Mouse (Mus musculus) MEL (cell line): ENCODE results near the gene Rbms3. TPM values are rescaled to one million over a fixed set of nuclear protein-coding genes. Genes with fewer than 3 reads are reported as not detected.

ENCODE experiments used
- DNase-seq: peaks from one replicate; pipeline ENCODE4 v3.0.0; 2011; ENCODE audit warnings: low read depth, low spot score
- H3K27ac ChIP-seq: 2 replicates; pipeline ENCODE4 v1.5.1; 2012; ENCODE audit warnings: low read depth, mild to moderate bottlenecking, control low read depth, low read length, moderate library complexity; ENCODE audit not compliant: control insufficient read depth
- H3K27me3 ChIP-seq, 2 experiments: fragments of 150-350 bp in 1 of 2; sonication (generic) in 1 of 2; 2 replicates each; pipeline ENCODE4 v1.6.1; 2012; ENCODE audit warnings: low read length in 2 of 2, mild to moderate bottlenecking in 2 of 2, improper control_type of control experiment in 1 of 2, moderate library complexity in 1 of 2; ENCODE audit not compliant: insufficient read depth in 2 of 2, control insufficient read depth in 1 of 2
- H3K36me3 ChIP-seq, 2 experiments: 2 replicates each; pipeline ENCODE4 v1.6.1; 2012 to 2014; ENCODE audit warnings: low read length in 2 of 2, improper control_type of control experiment in 1 of 2, inconsistent platforms in 1 of 2, mild to moderate bottlenecking in 1 of 2; ENCODE audit not compliant: insufficient read depth in 2 of 2, control insufficient read depth in 1 of 2
- H3K4me1 ChIP-seq, 2 experiments: fragments of 150-350 bp in 1 of 2; sonication (generic) in 1 of 2; 2 replicates each; pipeline ENCODE4 v1.6.1; 2012; ENCODE audit warnings: low read length in 2 of 2, improper control_type of control experiment in 1 of 2, mild to moderate bottlenecking in 1 of 2; ENCODE audit not compliant: insufficient read depth in 2 of 2, control insufficient read depth in 1 of 2
- H3K4me3 ChIP-seq, 2 experiments: fragments of 150-350 bp in 1 of 2; sonication (generic) in 1 of 2; 2 replicates each; pipeline ENCODE4 v1.5.1; 2012; ENCODE audit warnings: low read depth in 2 of 2, low read length in 2 of 2, mild to moderate bottlenecking in 2 of 2, moderate library complexity in 2 of 2, control low read depth in 1 of 2, improper control_type of control experiment in 1 of 2; ENCODE audit not compliant: control insufficient read depth in 1 of 2, insufficient read depth in 1 of 2
- H3K79me2 ChIP-seq: 2 replicates; pipeline ENCODE4 v1.6.1; 2012; ENCODE audit warnings: mild to moderate bottlenecking, low read length, moderate library complexity; ENCODE audit not compliant: control insufficient read depth, poor library complexity, insufficient read depth
- H3K9ac ChIP-seq: 2 replicates; pipeline ENCODE4 v1.6.1; 2012; ENCODE audit warnings: low read depth, mild to moderate bottlenecking, control low read depth, low read length, moderate library complexity; ENCODE audit not compliant: control insufficient read depth, poor library complexity, severe bottlenecking
- H3K9me3 ChIP-seq: fragments of 150-350 bp; sonication (generic); replicated peaks from 2 replicates; pipeline ENCODE4 v1.6.1; 2012; ENCODE audit warnings: mild to moderate bottlenecking, low read length, improper control_type of control experiment, moderate library complexity; ENCODE audit not compliant: insufficient read depth
- BHLHE40 ChIP-seq: IDR thresholded peaks from 2 replicates; pipeline ENCODE4 v1.6.1; 2012; ENCODE audit warnings: low read depth, mild to moderate bottlenecking, inconsistent platforms, low read length, improper control_type of control experiment, borderline replicate concordance
- CHD1 ChIP-seq: IDR thresholded peaks from 2 replicates; pipeline ENCODE4 v1.6.1; 2012; ENCODE audit warnings: low read depth, mild to moderate bottlenecking, inconsistent platforms, low read length, improper control_type of control experiment
- CHD2 ChIP-seq: IDR thresholded peaks from 2 replicates; pipeline ENCODE4 v1.6.1; 2011; ENCODE audit warnings: low read length, improper control_type of control experiment
- CTCF ChIP-seq, 3 experiments: IDR thresholded peaks in 2 of 3; conservative IDR thresholded peaks in 1 of 3; 2 replicates each; pipeline ENCODE4 v1.5.1; 2011 to 2012; ENCODE audit warnings: low read length in 3 of 3, low read depth in 2 of 3, mild to moderate bottlenecking in 2 of 3, improper control_type of control experiment in 1 of 3, inconsistent platforms in 1 of 3, mixed read lengths in 1 of 3, moderate library complexity in 1 of 3; ENCODE audit not compliant: control insufficient read depth in 1 of 3, insufficient read depth in 1 of 3, poor library complexity in 1 of 3, severe bottlenecking in 1 of 3
- E2F4 ChIP-seq: IDR thresholded peaks from 2 replicates; pipeline ENCODE4 v1.6.1; 2011; ENCODE audit warnings: low read depth, low read length, improper control_type of control experiment, borderline replicate concordance
- EP300 ChIP-seq, 2 experiments: IDR thresholded peaks; 2 replicates each; pipeline ENCODE4 v1.6.1; 2011; ENCODE audit warnings: improper control_type of control experiment in 2 of 2, low read length in 2 of 2, low read depth in 1 of 2, mild to moderate bottlenecking in 1 of 2
- ETS1 ChIP-seq: IDR thresholded peaks from 2 replicates; pipeline ENCODE4 v1.6.1; 2012; ENCODE audit warnings: low read depth, mild to moderate bottlenecking, inconsistent platforms, low read length, improper control_type of control experiment, moderate library complexity
- GABPA ChIP-seq: IDR thresholded peaks from 2 replicates; pipeline ENCODE4 v1.6.1; 2012; ENCODE audit warnings: low read depth, mild to moderate bottlenecking, inconsistent platforms, low read length, improper control_type of control experiment, moderate library complexity
- GATA1 ChIP-seq: IDR thresholded peaks from 2 replicates; pipeline ENCODE4 v1.6.1; 2011; ENCODE audit warnings: low read depth, low read length, improper control_type of control experiment
- HCFC1 ChIP-seq: IDR thresholded peaks from 2 replicates; pipeline ENCODE4 v1.6.1; 2012; ENCODE audit warnings: low read depth, mild to moderate bottlenecking, inconsistent platforms, low read length, improper control_type of control experiment, moderate library complexity
- KAT2A ChIP-seq: conservative IDR thresholded peaks from 2 replicates; pipeline ENCODE4 v1.6.1; 2012; ENCODE audit warnings: low read depth, low read length, improper control_type of control experiment, inconsistent platforms
- MAX ChIP-seq: IDR thresholded peaks from 2 replicates; pipeline ENCODE4 v1.6.1; 2011; ENCODE audit warnings: low read length, improper control_type of control experiment
- MAZ ChIP-seq: IDR thresholded peaks from 2 replicates; pipeline ENCODE4 v1.6.1; 2012; ENCODE audit warnings: low read depth, mild to moderate bottlenecking, inconsistent platforms, low read length, improper control_type of control experiment
- NRF1 ChIP-seq: IDR thresholded peaks from 2 replicates; pipeline ENCODE4 v1.6.1; 2014; ENCODE audit warnings: low read depth, mild to moderate bottlenecking, inconsistent platforms, low read length, improper control_type of control experiment, moderate library complexity; ENCODE audit not compliant: poor library complexity, insufficient read depth, severe bottlenecking
- POLR2A ChIP-seq, 2 experiments: IDR thresholded peaks; 2 replicates each; pipeline ENCODE4 v1.6.1; 2011 to 2012; ENCODE audit warnings: low read length in 2 of 2, mild to moderate bottlenecking in 2 of 2, control low read depth in 1 of 2, improper control_type of control experiment in 1 of 2, low read depth in 1 of 2, moderate library complexity in 1 of 2; ENCODE audit not compliant: control insufficient read depth in 1 of 2, insufficient read depth in 1 of 2, poor library complexity in 1 of 2
- POLR2AphosphoS2 ChIP-seq: IDR thresholded peaks from 2 replicates; pipeline ENCODE4 v1.6.1; 2011; ENCODE audit warnings: low read length, improper control_type of control experiment
- POLR2AphosphoS5 ChIP-seq: IDR thresholded peaks from 2 replicates; pipeline ENCODE4 v1.6.1; 2012; ENCODE audit warnings: low read depth, borderline replicate concordance, mild to moderate bottlenecking, inconsistent platforms, low read length, moderate library complexity, mixed read lengths
- RCOR1 ChIP-seq: IDR thresholded peaks from 2 replicates; pipeline ENCODE4 v1.6.1; 2012; ENCODE audit warnings: low read depth, mild to moderate bottlenecking, inconsistent platforms, low read length, improper control_type of control experiment
- SIN3A ChIP-seq: IDR thresholded peaks from 2 replicates; pipeline ENCODE4 v1.6.1; 2012; ENCODE audit warnings: low read length, improper control_type of control experiment, inconsistent platforms
- SMC3 ChIP-seq: IDR thresholded peaks from 2 replicates; pipeline ENCODE4 v1.6.1; 2011; ENCODE audit warnings: low read depth, low read length, improper control_type of control experiment
- TAL1 ChIP-seq: IDR thresholded peaks from 2 replicates; pipeline ENCODE4 v1.6.1; 2012; ENCODE audit warnings: mild to moderate bottlenecking, inconsistent platforms, low read length, moderate library complexity, mixed read lengths
- UBTF ChIP-seq: IDR thresholded peaks from 2 replicates; pipeline ENCODE4 v1.6.1; 2012; ENCODE audit warnings: low read depth, mild to moderate bottlenecking, inconsistent platforms, low read length, improper control_type of control experiment, moderate library complexity, borderline replicate concordance; ENCODE audit not compliant: insufficient read depth
- USF2 ChIP-seq, 2 experiments: IDR thresholded peaks; 2 replicates each; pipeline ENCODE4 v1.6.1; 2011 to 2012; ENCODE audit warnings: improper control_type of control experiment in 2 of 2, low read length in 2 of 2, borderline replicate concordance in 1 of 2, inconsistent platforms in 1 of 2, low read depth in 1 of 2, mild to moderate bottlenecking in 1 of 2; ENCODE audit not compliant: insufficient read depth in 1 of 2
- ZC3H11A ChIP-seq: IDR thresholded peaks from 2 replicates; pipeline ENCODE4 v1.6.1; 2012; ENCODE audit warnings: low read depth, mild to moderate bottlenecking, inconsistent platforms, low read length, improper control_type of control experiment
- ZKSCAN1 ChIP-seq: IDR thresholded peaks from 2 replicates; pipeline ENCODE4 v1.6.1; 2012; ENCODE audit warnings: low read depth, mild to moderate bottlenecking, inconsistent platforms, low read length, improper control_type of control experiment, moderate library complexity
- ZMIZ1 ChIP-seq: IDR thresholded peaks from 2 replicates; pipeline ENCODE4 v1.6.1; 2012; ENCODE audit warnings: low read depth, mild to moderate bottlenecking, inconsistent platforms, low read length, improper control_type of control experiment, moderate library complexity
- polyA plus RNA-seq, 2 experiments: library from polyadenylated mRNA; stranded (reverse) in 1 of 2; unstranded in 1 of 2; fragments of >175 nt in 1 of 2; fragments of >200 nt in 1 of 2; gene quantifications; 2 replicates each; pipeline versions ENCODE4 v1.2.1 to v1.2.4; 2012; ENCODE audit warnings: low replicate concordance in 2 of 2, low read depth in 1 of 2; ENCODE audit not compliant: insufficient read length in 2 of 2, insufficient read depth in 1 of 2, missing spikeins in 1 of 2
- total RNA-seq: library from RNA; depleted of rRNA; stranded (reverse); fragments of 300-350 nt; gene quantifications from 2 replicates; pipeline ENCODE4 v1.2.3, GENCODE M21; 2012

Rbms3 gene
- total and polyA plus RNA-seq, 3 experiments, result not detected

- DNase-seq, result no peak
- no peaks in the 10 kb centered on the region for H3K9me3 ChIP-seq
- no peaks in the 10 kb centered on the region for H3K79me2 ChIP-seq
- no peak overlapping the region for H3K27ac ChIP-seq
- no peaks in the 10 kb centered on the region for H3K27me3 ChIP-seq
- no peak overlapping the region for H3K4me3 ChIP-seq
- H3K36me3 ChIP-seq, result no peaks in the 10 kb centered on the region
- H3K9ac ChIP-seq, result no peak overlapping the region
- TF ChIP-seq ZKSCAN1 (no peak), POLR2AphosphoS2 (no peak), POLR2A (IDR thresholded peaks at IDR 0.05; ENCODE audit: control insufficient read depth in 1 of 2, insufficient read depth in 1 of 2, low read depth in 1 of 2, low read length in 2 of 2, poor library complexity in 1 of 2) (no peak), ETS1 (no peak), SMC3 (no peak), E2F4 (no peak), UBTF (no peak), MAZ (no peak), CTCF (IDR thresholded peaks at IDR 0.05 in 2 of 3, conservative IDR thresholded peaks at IDR 0.05 in 1 of 3; ENCODE audit: control insufficient read depth in 1 of 3, insufficient read depth in 1 of 3, low read depth in 2 of 3, low read length in 3 of 3, poor library complexity in 1 of 3, severe bottlenecking in 1 of 3) (no peak), POLR2AphosphoS5 (no peak), MAX (no peak), ZMIZ1 (no peak), NRF1 (no peak), CHD1 (no peak), SIN3A (no peak), EP300 (IDR thresholded peaks at IDR 0.05; ENCODE audit: low read depth in 1 of 2, low read length in 2 of 2) (no peak), HCFC1 (no peak), BHLHE40 (no peak)
- H3K4me1 ChIP-seq, result no peaks in the 10 kb centered on the region
Measured at GRCm38 (mm10) chr9:117259614-117260013, 370.1 kb downstream of the Rbms3 start.

- Histone ChIP-seq H3K9ac (no peak overlapping the region), H3K9me3 (no peaks in the 10 kb centered on the region), H3K36me3 (no peaks in the 10 kb centered on the region), H3K4me3 (no peak overlapping the region), H3K27ac (no peak overlapping the region), H3K4me1 (no peaks in the 10 kb centered on the region), H3K27me3 (no peaks in the 10 kb centered on the region), H3K79me2 (no peaks in the 10 kb centered on the region)
- DNase-seq, result no peak
- no peak for TF ChIP-seq TAL1
- no peak for TF ChIP-seq USF2 (IDR thresholded peaks at IDR 0.05; ENCODE audit: borderline replicate concordance in 1 of 2, insufficient read depth in 1 of 2, low read depth in 1 of 2, low read length in 2 of 2)
- no peak for TF ChIP-seq NRF1
- TF ChIP-seq UBTF, result no peak
- no peak for TF ChIP-seq KAT2A
- TF ChIP-seq GATA1, result no peak
- no peak for TF ChIP-seq CHD2
- no peak for TF ChIP-seq GABPA
- no peak for TF ChIP-seq BHLHE40
- TF ChIP-seq ETS1, result no peak
- no peak for TF ChIP-seq RCOR1
- no peak for TF ChIP-seq ZC3H11A
Measured at GRCm38 (mm10) chr9:117253361-117253760, 376.4 kb downstream of the Rbms3 start.
